Mouse (Mus musculus) embryo, embryonic 11.5 days (tissue): ENCODE measurements around the gene Sec14l1.

ENCODE experiments used
- DNase-seq: peaks from one replicate; pipeline ENCODE4 v3.0.0-alpha.2; 2012; ENCODE audit warnings: low read depth, low spot score

Gene Sec14l1

DNA sequence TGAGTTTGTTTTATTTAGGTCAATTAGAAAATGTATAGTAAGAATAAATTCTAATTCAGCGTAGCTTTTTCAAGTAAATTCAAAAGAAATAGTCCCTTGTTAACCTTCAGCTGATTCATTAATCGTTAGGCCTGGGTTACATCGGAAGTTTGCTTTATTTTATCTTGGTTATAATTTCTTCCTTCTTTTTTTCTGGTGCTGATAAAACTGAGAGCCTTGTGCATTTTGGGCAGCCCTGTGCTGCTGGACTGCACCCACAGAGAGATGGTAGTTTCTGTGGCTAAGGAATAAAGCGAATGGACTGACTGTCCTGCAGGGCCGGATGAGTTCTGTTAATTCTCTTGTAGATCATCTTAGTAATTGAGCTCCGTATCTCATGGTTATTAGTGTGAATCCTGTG is 37.6 kb downstream of the Sec14l1 start:
- DNase-seq, result no peak

DNA sequence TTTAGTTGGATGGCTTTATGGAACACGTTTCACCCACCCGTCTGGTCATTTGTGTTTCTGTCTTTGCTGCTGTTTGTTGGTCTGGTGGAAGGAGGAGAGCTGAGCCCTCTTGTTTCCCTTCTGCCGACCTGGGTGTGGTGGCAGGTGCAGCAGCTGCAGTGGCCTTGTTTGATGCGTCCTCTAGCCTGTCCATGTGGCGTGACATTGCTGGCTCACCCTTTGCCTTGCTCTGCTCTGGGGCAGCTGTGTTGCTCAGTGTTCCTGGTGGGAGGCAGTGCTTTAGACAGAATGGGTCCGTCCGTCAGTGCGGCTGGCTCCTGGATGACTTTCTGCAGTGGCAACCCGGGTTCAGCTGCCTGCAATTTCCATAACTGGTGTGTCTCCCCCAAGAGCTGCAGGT is 38.6 kb downstream of the Sec14l1 start:
- no peak for DNase-seq

DNA sequence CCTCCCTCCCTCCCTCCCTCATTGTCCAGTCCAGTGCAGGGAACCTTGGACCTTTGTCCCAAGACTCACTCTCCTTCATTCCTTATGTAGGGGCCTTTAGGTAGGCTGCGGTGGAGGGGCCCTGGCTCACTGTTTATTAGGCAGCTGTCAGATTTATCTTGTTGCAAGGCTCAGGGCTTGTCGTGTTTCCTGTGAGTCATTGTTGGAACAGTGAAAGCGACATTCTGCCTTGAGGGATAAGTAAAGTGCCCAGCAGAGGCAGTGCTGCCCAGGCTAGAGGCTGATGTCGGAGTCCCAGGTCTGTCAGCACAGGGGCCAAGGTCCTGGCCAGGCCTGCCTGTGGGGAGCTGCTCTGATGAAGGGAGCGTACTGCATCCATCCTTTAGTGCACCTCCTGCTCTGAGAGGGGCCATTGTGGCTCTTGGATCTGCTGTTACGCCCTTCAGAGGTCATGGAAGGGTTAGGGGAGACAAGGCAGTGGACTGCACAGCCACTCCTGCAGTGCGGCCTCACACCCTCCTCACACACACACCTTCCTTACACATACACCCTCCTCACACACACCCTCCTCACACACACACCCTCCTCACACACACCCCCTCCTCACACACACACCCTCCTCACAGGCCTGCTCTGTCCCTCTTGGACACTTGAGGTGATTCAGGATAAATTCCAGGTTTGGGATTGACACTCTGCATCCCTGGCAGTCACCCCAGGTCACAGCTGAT is 39.3 kb downstream of the Sec14l1 start:
- DNase-seq, result no peak

DNA sequence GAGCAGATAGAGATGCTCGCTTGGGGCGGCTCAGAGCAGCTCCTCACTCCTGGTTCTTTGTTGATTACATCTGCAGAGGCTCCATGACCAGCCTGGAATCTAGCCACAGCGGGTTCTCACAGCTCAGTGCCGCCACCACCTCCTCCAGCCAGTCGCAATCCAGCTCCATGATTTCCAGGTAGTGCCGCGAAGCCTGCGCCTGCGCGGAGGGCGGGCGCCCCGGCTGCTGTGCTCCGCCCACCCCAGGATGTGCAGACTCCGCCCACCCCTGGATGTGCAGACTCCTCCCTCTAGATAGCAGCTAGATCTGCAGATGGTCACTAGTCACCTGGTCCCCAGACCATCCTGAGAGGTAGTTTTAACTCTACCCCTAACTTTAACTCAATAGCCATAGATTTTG is 41.8 kb downstream of the Sec14l1 start:
- peak; percentile 60 for DNase-seq

DNA sequence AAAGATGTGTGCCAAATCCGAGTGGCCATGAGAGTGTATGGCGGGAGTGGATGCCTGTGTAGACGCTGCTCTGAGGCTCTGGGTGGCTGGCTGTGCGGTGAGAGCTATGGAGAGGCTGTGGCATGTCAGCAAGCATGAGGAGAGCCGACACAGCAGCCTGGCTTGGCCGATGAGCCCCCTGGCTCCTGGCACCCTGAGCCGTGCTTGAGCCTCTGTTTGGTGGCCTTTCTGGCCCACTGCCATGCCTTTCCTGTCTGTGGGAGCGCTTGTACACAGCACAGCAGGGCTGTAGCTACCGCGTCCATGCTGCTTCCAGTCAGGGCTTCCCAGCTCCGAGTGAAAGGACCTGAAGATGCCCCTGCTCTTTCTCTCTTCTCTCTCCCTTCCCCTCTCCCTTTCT is 43.4 kb downstream of the Sec14l1 start:
- DNase-seq, result no peak

DNA sequence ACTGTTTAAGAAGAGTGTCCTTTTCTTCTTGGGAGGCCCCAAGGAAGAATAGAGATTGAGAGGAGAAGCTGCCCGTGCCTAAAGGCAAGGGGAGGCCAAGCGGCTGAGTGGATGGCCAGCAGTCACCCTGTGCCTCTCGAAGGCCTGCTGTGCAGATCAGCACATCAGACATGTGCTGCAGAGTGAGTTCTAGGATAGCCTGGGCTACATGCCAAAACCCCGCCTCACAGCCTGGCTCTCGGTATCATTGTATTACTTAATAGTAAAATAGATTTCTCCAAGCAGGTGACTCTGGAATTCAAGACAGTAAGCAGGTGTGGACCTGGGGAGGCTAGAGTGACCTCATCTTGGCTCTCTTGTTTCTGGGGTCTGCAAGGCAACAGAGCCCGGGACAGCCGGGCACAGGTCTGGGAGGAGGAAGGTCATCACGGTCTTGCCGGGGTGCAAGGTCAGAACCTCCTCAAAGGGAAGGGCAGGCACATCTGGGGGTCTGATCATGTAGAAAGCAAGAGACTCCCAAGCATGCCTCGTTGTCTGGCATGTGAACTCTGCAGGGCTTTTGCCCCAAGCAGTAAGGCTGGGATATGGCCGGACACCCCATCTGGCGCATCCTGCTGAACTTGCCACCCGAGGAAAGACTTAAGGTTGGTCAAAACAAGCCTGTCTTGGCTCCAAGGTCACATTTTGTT is 44.4 kb downstream of the Sec14l1 start:
- DNase-seq, result no peak

DNA sequence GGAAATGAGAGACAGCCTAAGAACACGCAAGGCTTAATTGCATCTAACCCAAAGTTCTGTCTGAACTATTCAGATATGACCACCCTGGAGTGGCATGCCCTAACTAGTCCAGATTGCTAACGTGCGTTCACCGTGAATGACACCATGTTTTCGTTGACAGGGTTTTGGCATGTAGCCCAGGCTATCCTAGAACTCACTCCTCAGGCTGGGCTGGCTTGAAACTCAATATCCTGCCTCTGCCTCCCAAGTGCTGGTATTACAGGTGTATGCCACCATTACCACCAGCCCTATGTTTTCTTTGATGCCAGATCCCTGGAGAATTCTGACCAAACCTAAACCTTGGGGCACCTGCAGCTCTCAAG is 45.0 kb downstream of the Sec14l1 start:
- DNase-seq, result no peak

DNA sequence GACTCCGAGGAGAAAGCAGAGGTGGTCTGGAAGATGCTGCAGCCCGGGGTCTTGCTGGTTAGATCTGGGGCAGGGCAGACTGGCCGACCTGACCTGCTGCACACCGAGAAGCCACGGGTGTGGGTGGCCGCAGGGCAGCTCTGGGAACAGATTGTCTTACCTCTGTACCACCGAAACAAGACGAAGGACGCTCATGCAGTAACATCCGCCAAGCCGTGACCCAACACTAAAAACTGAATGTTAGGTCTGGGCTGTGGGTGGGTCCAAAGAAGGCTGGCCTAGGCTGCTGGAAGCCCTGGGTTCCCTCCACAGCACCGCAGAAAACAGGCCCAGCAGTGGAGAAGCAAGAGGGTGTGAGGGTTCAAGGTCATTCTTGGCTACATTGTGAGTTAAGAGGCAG is 45.8 kb downstream of the Sec14l1 start:
- DNase-seq, result no peak

DNA sequence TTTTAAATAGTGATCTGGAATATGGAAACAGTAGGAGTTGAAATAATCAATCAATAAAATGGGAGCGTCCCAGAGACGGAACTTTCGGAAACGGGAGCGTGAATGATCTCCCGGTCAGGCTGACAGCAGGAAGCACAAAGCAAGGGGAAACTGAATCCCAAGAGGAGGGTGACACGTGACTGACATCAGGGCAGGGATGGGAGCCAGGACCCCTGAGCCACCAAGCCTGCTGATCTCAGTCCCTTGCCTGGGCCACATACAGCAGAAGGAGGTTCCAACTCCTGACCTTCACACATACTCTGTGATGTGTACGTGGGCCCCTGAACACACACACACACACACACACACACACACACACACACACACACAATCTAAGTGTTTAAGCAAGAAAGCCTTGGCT is 46.6 kb downstream of the Sec14l1 start:
- no peak for DNase-seq

DNA sequence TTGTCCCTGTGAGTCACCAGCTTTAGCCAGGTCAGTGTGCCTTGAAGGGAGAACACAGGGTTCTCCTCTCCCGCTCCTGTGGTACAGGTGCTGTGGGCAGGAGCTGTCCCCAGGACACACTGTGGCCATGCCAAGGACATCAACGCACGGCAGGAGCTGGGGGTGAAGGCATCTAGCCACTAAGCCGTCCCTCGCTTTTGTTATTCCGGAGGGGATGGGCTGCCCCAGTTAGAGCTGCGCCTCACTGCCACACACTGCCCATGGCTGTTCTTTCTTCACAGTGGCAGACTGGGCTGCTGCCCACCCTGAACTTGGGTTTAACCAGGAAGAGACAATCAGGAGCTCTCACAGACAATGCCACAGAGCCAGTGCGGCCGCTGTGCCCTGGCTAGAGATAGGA is 48.1 kb downstream of the Sec14l1 start:
- DNase-seq, result no peak

DNA sequence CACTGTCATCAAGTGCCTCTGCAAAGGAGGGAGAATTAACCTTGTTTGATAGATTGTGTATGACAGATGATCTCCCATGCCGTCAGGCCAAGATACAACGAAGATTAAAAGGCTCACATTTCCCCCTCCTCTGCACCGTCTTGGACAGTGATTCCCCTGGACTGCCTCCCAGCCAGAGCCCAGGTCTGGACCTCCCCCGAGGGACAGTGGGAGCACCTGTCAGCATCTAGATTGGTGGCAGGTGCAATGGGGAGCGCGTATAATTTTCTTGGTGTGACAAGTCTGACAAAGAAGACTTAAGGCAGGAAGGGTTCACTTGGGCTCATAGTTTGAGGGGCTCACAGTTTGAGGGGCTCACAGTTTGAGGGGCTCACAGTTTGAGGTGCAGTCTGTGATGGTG is 48.8 kb downstream of the Sec14l1 start:
- DNase-seq, result no peak

DNA sequence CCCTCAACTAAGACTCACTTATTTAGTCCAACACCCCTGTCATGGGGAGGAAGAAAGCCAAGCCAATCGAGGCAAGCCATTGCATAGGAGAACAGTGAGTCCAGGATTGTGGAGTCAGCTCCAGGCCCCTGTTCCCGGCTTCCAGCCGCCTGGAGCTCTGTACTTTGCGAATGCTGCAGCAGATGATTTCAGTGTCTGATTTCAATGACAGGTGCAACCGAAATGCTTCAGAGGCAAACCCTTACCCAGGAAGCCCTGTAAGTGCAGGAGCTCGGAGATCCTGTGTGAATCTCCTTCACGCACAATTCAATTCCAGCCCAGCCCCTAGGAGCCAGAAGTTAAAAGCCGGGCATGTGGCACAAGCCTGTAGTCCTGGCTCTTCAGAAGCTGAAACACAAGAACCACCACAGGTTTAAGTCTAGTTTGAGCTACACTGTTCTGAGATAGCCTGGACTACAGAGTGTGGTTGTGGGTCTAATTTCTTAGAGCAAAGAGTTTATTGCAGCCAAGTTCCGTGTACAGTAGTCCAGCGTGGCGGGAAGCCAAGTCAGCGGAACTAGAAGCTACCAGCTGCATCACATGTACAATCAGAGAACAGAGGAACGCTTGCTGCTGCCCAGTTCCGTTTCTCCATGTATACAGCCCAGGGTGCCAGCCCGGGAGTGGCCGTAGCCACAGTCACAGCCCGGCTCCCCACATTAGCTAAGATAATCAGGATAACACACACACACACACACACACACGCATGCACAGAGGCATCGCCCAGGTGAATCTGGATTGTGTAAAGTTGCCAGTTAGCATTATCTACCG is 53.5 kb downstream of the Sec14l1 start:
- DNase-seq, result no peak

DNA sequence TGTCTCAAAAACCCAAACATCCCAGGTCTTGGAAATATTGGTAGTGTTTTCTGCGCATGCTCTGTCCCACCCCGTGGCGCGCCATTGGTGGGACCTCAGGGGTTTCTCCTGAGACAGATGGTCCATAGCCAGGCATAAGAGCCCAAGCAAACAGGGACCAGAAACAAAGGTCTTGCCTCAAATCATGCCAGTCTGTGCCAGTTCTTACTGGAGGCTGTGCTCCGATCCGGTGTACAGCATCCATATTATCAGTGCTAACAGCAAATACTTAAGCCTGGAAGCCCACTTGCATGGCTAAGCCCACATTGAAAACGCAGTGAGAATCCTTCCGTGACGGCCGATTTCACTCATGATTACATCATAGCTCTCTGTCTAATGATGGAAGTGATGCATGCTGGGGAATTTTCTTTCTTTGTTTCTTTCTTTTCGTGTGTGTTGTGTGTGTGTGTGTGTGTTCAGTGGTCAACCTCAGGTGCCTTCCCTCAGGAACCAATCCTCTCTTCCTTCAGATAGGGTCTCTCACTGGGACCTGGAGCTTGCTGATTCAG is 54.2 kb downstream of the Sec14l1 start:
- DNase-seq, result no peak

DNA sequence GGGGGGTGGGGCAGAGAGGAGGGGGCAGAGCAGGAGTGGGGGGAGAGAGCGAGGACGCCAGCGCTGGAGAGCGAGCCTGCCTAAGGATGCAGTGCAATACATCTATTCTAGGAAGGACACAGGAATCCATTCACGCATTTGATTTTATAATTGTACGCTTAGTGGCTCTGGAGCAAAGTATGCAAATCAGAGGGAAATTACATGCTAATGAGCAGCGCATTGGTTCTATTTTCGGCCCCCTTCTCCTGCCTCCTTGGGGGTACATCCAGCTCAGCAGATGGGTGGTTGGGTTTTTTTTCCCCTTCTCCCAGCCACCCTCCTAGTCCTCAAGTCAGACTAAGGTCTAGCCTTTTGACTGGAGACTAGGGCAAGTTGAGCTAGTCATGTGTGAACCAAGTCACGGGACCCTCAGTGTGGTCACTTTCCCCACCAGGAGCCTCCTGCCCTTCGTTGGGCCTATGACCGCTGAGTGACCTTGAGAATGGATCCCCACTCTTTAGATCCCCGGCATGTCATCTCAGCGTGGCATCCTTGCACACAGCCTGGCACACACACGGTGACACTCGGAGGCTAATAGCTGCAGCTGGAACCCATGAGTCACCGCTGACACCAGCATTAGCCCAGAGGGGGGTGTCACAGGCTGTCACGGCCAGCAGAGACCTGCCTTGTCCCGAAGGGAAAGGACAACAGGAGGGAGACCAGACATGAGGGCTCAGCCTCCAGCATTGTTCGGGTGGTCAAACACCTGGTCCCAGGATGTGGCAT is 55.0 kb downstream of the Sec14l1 start:
- no peak for DNase-seq

DNA sequence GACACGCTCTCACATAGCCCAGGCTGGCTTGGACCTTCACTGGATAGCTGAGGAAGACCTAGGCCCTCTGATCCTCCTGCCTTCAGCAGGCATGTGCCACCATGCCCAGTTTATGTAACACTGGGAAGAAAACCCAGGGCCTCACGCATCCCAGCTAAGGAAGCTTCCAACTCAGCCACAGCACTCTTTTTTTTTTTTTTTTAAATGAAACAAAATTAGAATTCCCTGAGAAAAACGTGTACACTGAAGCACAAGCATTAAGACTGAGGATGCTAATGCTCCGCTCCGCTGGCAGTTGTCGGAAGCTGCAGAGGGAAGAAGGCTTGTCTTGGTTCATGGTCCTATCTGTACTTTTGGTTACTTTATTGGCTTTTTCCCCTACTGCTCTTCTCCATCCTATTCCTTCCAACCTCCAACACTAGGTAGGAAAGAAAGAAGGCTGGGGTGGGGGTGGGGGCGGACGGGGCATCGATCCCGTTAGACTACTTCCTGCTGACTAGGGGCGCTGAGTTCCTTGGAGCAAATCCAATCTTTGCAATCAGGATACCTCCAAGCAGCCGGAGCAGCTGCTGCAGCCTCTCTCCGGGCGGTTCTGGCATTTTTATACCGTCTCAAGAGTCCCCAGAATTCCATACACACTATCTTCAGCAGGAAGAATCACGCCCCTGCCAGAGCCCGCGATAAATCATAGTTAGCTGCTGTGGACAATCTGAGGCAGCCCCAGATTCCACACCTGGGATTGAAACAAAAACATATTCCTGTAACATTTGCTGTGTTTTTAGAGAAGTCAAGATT is 59.3 kb downstream of the Sec14l1 start:
- no peak for DNase-seq

DNA sequence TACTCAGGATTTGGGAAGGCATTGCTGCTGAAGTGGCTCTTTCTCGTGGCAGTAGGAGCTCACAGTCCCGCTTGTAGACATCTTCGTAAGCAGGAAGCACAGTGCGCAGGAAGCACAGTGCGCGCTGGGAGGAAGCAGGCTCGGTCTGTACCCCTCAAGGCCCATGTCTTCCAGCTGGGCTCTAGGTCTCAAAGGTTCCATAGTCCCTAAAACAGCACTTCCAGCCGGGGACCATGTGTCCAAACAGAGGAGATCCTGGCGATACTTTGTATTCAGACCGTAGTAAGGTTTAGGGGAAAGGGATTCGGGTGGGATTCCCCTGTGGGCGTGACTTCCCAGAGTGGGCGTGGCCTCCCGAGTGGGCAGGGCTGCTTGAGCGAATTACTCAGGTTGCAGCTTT is 60.0 kb downstream of the Sec14l1 start:
- no peak for DNase-seq

DNA sequence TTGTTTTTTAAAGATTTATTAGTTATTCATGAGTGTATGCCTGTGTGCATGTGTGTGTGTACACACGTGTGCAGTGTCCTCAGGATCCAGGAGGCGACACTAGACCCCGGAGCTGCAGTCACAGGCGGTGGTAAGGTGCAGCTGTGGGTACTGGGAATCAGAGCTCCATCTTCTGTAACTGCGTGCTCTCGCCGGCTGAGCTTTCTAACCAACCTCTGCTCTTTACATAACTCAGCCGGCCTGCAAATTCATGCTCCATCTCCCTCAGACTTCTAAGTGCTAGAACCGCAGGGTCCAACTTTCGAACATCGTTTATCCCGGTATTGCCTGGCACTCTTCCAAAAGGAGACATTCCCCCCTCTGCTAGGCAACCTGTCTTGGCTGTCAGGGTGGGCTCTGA is 60.5 kb downstream of the Sec14l1 start:
- no peak for DNase-seq

DNA sequence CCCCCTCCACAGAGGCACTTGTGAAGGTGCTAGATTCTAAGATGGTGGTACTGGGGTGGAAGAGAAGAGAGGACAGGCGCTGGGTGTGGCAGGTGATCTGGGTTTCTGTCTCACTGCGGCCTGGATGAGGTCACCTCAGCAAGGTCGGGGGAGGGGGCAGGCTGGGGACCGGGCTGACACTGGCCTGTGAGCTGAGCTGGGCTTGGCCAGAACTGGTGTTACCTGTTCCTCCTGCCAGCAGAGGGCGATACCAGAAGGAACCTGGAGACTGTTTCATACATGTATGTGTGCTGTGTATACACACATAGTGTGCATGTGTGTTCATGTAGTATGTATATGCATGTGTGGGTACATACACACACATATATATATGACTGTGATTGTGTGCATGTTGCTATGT is 61.3 kb downstream of the Sec14l1 start:
- peak; percentile 23 for DNase-seq

DNA sequence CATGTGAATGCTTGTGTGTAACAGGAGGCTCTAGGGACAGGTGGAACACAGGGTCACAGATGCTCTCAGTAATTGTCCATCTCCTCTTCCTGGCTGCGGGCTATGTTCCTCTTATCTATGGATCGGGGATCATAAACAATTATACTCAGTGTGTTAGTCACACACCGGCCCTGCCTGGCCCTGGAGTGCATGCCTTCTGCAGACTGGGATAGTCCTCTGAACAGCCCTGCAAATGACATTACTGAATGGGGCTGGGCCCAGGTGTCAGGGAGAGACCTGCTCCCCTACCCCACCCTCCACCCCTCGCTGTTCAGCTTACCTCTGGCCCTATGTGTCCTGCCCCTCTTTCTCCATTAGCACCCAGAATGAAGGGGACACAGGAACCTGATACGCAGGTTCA is 61.9 kb downstream of the Sec14l1 start:
- no peak for DNase-seq

DNA sequence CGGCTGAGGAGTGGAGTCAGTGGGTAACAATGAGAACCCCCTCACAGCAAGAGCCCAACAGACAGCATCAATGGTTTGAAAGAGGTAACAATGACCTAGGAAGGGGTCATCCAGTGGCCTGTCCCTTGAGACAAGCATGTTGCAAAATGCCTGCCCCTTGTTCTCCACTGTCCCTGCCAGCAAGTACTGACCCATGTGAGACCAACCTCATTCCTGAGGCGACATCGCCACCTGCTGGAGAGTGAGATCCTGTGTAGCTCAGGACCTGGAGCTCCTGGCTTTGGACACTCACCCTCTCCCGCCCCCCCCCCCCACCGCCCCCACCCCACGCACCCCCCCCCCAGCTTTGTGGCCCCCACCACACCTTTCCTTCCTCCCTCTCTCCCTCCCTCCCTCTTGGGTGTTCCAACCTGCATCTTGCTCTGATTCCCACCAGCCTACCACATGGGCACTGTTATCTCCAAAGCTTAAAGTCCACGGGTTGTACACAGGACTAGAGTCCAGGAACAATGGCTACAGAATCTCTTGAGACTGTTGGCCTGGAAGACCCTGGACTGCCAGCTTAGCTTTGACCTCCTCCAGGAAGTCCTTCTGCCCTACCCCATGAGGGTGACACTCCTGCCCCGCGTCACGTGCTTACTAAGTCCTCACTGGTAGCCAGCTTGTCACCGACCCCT is 62.5 kb downstream of the Sec14l1 start:
- peak; percentile 78 for DNase-seq
